Mouse (Mus musculus): ENCODE measurements around the gene Glipr1l2. TPM values are rescaled to one million over a fixed set of nuclear protein-coding genes. Genes with fewer than 3 reads are reported as not detected.

Gene Glipr1l2
- polyA plus RNA-seq, 1 experiment from 2014 or later = not detected

DNA sequence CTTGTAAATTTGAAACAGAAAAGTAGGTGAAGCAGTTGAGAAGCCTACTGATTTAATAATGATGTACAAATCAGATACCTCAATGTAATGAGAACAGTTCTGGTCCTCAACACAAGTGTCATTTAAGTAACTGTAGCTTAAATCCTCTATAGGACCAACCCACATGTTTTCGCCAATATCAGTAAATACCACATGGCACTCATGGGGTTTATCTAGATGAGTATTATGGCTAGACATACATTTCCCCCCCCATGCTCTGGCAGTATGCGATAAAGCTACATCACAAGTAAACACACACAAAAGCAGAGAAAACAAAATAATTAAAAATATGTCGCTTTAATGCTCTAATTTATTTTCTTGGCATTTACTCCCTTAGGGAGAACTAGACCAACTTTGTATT lies 49.0 kb downstream of the Glipr1l2 start:
- Histone ChIP-seq H3K27me3 (no peaks in the 10 kb centered on the region), H3K9me3 (no peaks in the 10 kb centered on the region), H3K4me1 (no peaks in the 10 kb centered on the region), H3K36me3 (no peaks in the 10 kb centered on the region), H3K9ac (no peak overlapping the region), H3K4me3 (no peak overlapping the region), H3K4me2 (no peak overlapping the region), H3K27ac (no peak overlapping the region)
- no peak for ATAC-seq (ENCODE audit: borderline replicate concordance, extremely low read depth, low FRiP score, low TSS enrichment)
- WGBS = 87% methylated on average over 3 of the region's 3 CpGs

- H3K4me2 ChIP-seq = peak overlapping the region; percentile 50
- no peak overlapping the region; the same call in 1 of the 2 replicates for H3K9ac ChIP-seq
- no peaks in the 10 kb centered on the region for H3K9me3 ChIP-seq
- no peak overlapping the region for H3K27ac ChIP-seq
- H3K4me1 ChIP-seq = no peaks in the 10 kb centered on the region
- no peak for ATAC-seq (ENCODE audit: borderline replicate concordance, extremely low read depth, low FRiP score, low TSS enrichment)
- 19% methylated on average over 9 of the region's 9 CpGs for WGBS
- peak overlapping the region; percentile 23 for H3K4me3 ChIP-seq
- no peaks in the 10 kb centered on the region for H3K27me3 ChIP-seq
- no peaks in the 10 kb centered on the region for H3K36me3 ChIP-seq
Observed at GRCm38 (mm10) chr10:112138050-112138870, 55.1 kb downstream of the Glipr1l2 start.

- ATAC-seq (ENCODE audit: borderline replicate concordance, extremely low read depth, low FRiP score, low TSS enrichment) = no peak
- peak overlapping the region; percentile 50 for H3K4me2 ChIP-seq
- no peaks in the 10 kb centered on the region for H3K9me3 ChIP-seq
- WGBS = 48% methylated on average over 6 of the region's 6 CpGs
- no peaks in the 10 kb centered on the region for H3K36me3 ChIP-seq
- no peak overlapping the region; the same call in 1 of the 2 replicates for H3K9ac ChIP-seq
- peak overlapping the region; percentile 23 for H3K4me3 ChIP-seq
- no peaks in the 10 kb centered on the region for H3K27me3 ChIP-seq
- no peaks in the 10 kb centered on the region for H3K4me1 ChIP-seq
- no peak overlapping the region for H3K27ac ChIP-seq
Observed at GRCm38 (mm10) chr10:112138871-112139430, 55.8 kb downstream of the Glipr1l2 start.

DNA sequence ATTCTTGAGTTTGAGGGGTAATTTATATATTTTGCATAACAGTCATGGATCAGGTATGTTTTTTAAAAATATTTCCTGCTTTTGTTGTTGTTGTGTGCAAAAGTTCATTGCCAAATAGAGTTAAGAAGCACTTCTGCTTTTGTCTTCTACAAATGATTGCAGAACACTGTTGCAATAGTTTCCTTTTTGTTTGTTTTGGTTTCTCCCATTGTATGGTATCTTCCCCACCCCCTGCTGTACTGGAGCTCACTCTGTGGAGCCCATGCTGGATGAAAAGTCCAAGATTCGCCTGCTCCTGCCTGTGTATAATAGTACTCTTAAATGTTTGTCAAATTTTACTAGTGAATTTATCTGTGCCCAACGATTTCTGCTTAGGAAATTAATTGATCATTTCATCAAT lies 56.7 kb downstream of the Glipr1l2 start:
- no peaks in the 10 kb centered on the region for H3K9me3 ChIP-seq
- 52% methylated on average over 2 of the region's 2 CpGs for WGBS
- no peaks in the 10 kb centered on the region for H3K36me3 ChIP-seq
- H3K4me3 ChIP-seq = no peak overlapping the region
- H3K27me3 ChIP-seq = no peaks in the 10 kb centered on the region
- no peak for ATAC-seq (ENCODE audit: borderline replicate concordance, extremely low read depth, low FRiP score, low TSS enrichment)
- no peak overlapping the region for H3K27ac ChIP-seq
- no peak overlapping the region for H3K9ac ChIP-seq
- no peak overlapping the region for H3K4me2 ChIP-seq
- H3K4me1 ChIP-seq = no peaks in the 10 kb centered on the region

Other genes with a start within 250 kb of the Glipr1l2 start
- 49.1 and 50.0 TPM in 2 replicates for gene Krr1, start 110.7 kb upstream of the Glipr1l2 start, polyA plus RNA-seq (2015; fragmentation: Nextera tagmentation; extraction: Ambion mirVana)
- gene Glipr1, start 80.7 kb upstream of the Glipr1l2 start, polyA plus RNA-seq (2015; fragmentation: Nextera tagmentation; extraction: Ambion mirVana) = 2.4 and 3.3 TPM in 2 replicates
- not detected in 2 replicates for gene Glipr1l1, start 23.2 kb upstream of the Glipr1l2 start, polyA plus RNA-seq (2015; fragmentation: Nextera tagmentation; extraction: Ambion mirVana)
- gene Glipr1l3, start 77.0 kb downstream of the Glipr1l2 start, polyA plus RNA-seq (2015; fragmentation: Nextera tagmentation; extraction: Ambion mirVana) = not detected in 2 replicates
- 0.70 and 0.82 TPM in 2 replicates for gene Caps2, start 80.3 kb downstream of the Glipr1l2 start, polyA plus RNA-seq (2015; fragmentation: Nextera tagmentation; extraction: Ambion mirVana)
- 0.26 and 0.55 TPM in 2 replicates for gene Kcnc2, start 187.8 kb downstream of the Glipr1l2 start, polyA plus RNA-seq (2015; fragmentation: Nextera tagmentation; extraction: Ambion mirVana)

All from lung, embryonic 15.5 days (tissue).